Mouse (Mus musculus) G1E-ER4 (cell line): ENCODE measurements around the gene Lmbr1. TPM values are rescaled to one million over a fixed set of nuclear protein-coding genes. Genes with fewer than 3 reads are reported as not detected.

Experiments
- GATA1 ChIP-seq: IDR thresholded peaks from one replicate; pipeline ENCODE4 v1.8.0; 2012; ENCODE audit warnings: low read length, inconsistent platforms
- polyA plus RNA-seq: library from polyadenylated mRNA; stranded (reverse); fragments of >175 nt; gene quantifications from 2 replicates; pipeline ENCODE4 v1.2.3, GENCODE M21; 2012

The Lmbr1 gene
- polyA plus RNA-seq, result 1.8 and 3.0 TPM in 2 replicates

DNA sequence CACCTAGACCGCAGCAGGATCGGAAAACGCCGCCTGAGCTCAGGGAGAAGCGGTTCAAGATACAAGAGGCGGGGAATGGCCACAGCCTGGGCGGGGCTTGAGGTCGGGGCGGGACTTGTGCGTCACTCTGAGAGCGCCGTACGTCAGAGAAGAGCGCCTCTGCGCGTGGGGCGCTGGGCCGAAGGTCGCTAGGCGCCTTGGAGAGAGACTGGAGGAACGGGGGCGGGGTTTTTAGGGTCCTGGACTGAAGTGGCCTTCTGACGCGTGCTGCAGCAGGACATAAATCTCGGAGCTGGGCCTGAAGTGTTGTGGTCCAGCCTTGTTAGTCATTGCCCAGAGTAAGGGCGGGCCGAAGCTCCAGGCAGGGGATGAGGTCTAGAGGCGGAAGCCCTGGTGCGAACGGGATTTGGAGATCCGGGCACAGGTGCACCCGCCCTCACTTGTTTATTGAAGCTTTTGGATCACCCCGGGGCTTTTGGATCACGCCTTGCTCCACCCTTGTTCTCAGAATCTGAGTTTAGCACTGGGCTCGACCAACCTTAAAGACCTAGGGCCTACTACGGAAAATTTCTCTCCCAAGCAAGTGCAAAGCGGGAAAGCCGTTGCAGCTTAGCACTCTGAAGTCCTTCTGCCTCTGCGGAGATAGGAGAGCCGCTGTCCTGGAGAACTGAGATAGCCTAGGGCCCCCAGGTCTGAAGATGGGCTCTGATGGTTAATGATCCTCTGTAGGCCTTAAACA is at the start of gene Lmbr1:
Gene Lmbr1, minus strand, starts transcription at position 93 of the 739 bp plus-strand sequence.
- no peak for TF ChIP-seq GATA1

DNA sequence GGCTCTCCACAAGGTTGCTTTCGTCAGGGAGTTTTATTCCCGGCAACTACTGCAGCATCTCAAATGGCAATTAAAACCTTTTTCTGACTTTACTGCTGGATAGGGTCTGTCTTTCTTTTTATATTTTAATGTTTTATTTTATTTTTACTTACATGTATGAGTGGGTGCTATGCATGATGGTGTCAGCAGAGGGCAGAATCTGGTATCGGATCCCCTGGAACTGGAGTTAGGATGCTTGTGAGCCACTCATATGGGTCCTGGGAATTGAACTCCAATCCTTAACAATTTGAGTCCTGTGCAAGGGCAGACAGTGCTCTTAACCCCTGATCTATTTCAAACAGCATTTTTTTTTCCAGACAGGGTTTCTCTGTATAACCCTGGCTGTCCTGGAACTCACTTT is 34.9 kb upstream of the Lmbr1 start:
- no peak for TF ChIP-seq GATA1

GRCm38 (mm10) chr5:29410854-29411253 is 32.7 kb upstream of the Lmbr1 start:
- TF ChIP-seq GATA1, result no peak

GRCm38 (mm10) chr5:29398427-29398826 is 20.2 kb upstream of the Lmbr1 start:
- TF ChIP-seq GATA1, result no peak

GRCm38 (mm10) chr5:29388944-29389765 is 11.0 kb upstream of the Lmbr1 start:
- no peak for TF ChIP-seq GATA1

- TF ChIP-seq GATA1, result no peak
These were observed 10.2 kb upstream of the Lmbr1 start for GRCm38 (mm10) chr5:29388181-29388943.

GRCm38 (mm10) chr5:29387591-29387990 is 9.4 kb upstream of the Lmbr1 start:
- no peak for TF ChIP-seq GATA1

- no peak for TF ChIP-seq GATA1
These were observed 4.6 kb upstream of the Lmbr1 start for GRCm38 (mm10) chr5:29382776-29383175.

DNA sequence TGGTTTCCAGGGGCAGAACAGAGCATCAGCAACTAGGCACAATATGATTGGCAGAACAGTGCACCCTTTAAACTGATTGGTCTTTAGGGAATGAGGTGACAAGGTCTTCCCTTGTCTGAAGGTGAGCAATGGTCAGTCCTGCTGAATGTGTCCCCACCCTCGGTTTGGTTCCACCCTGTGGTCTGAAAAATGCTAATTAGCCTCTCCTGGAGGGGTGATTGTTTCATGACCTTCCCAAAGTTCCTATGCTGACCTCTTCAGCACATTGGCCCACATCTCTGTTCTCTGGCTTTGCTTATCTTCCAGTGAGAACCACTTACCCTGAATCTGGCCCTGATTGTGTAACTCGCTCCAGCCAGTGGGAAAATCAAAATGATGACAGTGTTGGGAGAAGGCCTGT is 1.9 kb upstream of the Lmbr1 start:
- no peak for TF ChIP-seq GATA1

DNA sequence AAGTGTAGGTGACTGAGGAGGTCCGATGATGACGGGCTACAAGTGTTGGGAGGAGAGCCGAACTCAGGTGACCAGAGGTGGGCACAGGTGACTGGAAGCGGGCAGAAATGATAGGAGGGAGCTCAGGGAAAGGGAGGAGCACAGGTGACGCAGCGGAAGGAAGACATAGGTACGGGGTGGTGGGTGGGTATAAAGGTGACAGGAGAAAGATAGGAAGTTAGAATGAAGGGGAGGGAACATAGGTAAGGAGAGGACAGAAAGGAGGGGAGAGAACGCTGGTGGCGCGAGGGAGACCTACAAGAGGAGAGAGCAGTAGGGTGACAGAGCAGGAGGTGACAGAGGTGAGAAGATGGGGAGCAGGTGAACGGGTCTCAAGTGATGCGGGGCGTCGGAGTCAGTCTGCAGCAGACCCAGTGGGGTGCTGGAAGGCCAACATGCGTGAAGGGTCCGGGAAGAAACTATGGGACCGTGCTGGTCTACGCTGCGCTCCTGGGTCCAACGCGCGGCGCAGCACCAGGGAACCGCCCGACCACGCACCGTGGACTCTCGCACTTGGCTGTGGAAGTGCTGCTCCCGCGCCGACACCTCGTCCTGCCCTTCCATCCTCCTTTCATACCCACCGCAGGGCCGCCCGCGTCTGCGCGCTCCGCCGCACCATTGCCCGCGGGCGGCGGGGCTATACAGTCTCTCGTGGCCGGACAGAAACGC is 446 bp downstream of the Lmbr1 start:
- no peak for TF ChIP-seq GATA1

GRCm38 (mm10) chr5:29363511-29363910 is 14.7 kb downstream of the Lmbr1 start:
- TF ChIP-seq GATA1, result no peak

DNA sequence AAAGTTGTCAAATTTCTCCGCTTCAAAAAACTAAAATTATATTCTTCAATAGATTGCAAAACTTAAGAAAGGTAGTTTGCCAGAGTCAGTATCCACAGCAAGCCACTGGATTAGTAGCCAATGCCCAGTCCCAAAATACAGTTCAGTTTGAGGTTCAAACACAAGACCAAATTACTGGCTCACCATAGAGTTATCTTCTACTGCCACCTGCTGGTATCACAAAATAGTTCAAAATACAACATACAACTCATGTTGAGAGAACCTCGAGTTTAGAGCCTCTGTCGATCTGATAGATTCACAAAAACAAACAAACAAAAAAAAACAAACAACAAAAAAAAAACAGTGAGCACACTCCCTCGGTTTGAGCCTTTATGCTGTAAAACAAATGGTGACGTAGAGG is 42.4 kb downstream of the Lmbr1 start:
- TF ChIP-seq GATA1, result no peak

- no peak for TF ChIP-seq GATA1
These were observed 55.7 kb downstream of the Lmbr1 start for GRCm38 (mm10) chr5:29322503-29322902.

DNA sequence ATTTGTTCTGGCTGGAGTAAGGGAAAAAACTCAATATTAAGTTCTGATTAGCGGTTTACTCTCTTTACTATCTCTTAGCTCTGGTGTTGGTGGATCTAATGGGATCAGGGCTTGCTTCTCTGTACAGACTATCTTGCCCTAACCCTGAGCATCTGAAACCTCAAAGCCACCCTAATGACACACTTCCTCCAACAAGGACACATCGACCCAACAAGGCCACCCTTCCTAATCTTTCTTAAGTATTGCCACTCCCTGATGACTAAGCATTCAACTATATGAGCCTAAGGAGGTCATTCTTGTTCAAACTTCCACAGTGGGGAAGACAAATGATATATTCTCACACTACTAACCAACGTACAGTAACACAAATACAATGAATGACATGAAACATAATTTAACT is 69.0 kb downstream of the Lmbr1 start:
- peak; percentile 20 for TF ChIP-seq GATA1

- no peak for TF ChIP-seq GATA1
These were observed 85.0 kb downstream of the Lmbr1 start for GRCm38 (mm10) chr5:29293194-29293593.
